Mouse (Mus musculus): ENCODE results near the gene Prlhr.

The Prlhr gene

DNA sequence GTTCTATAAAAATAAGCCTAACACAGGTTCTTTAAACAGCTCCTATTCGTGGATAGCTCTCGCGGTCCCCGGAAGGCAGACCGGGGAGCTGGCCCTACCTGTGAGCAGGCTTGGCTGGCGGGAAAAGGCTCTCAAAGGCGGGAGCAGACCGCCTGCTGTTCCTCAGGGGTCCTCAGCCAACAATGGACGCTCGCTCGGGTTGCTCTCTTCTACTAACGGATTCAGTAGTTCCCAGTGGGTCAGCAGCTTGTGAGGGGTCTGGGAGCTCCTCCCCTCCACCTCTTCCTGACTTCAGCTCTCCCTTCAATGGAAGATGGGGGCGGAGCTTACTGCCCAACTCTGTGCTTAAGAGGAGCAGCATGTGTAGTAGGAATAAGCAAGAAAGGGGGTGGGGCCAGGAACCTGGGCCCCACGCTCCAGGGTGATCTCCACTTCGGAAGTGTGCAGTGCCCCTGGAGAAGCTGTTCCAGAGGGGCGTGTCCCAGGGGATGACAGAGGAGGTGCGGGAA is at the start of gene Prlhr:
Gene Prlhr (minus strand): TSS at position 51 of the 509 bp plus-strand sequence.
- DNase-seq = no peak

DNA sequence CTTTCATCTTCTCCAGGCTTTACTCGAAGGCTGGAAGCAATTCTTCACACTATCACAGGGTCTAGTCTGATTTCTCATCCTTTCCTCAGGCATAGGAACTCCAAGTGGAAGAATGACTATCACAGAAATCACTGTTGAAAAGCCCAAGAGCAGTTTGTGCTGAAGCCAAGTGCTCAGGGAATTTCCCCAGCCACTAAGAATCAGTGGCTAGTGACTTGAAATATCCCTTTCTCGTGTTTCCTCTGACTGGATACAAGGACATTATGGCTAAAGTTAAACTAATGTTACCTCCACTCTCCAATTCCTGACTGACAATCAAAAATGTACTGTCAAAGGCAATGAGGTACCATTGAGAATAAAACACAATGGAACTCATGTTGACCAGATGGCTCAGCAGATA is 47.0 kb upstream of the Prlhr start:
- DNase-seq = no peak

DNA sequence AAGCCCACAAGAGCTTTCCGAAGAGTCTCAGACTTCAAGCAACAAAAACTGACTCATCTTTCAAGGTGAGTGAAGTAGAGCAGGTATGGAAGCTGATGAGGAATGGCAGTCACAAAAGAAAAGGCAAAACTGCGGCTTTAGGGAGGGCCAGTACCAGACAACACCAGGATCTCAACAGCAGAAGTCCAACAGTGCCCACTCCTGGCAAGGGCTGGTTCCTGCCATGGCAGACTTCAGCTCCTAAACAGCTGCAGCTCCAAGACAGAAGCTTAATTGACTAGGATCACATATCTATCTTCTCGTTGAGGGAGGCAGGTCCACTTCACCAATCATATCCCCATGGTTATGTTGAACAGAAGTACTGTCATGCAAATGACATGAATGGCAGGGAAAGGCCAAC is 45.3 kb upstream of the Prlhr start:
- DNase-seq = no peak

DNA sequence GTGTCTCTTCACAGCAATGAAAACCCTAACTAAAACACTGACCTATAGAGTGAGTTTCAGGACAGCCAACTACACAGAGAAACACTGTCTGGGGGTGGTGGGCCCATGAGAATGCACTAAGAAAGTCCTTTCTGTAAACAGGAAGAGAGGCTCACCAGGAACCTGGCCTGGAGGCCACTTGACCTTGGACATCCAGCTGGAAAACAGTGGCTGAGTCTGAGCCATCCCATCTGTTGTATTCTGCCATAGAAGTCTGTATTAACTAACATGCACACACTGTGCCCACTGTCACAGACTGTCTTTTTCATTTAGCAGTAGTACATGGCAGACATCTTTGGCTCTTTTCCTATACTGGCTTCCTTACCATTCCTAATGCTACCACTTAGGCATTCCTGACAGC is 32.1 kb upstream of the Prlhr start:
- no peak for DNase-seq

DNA sequence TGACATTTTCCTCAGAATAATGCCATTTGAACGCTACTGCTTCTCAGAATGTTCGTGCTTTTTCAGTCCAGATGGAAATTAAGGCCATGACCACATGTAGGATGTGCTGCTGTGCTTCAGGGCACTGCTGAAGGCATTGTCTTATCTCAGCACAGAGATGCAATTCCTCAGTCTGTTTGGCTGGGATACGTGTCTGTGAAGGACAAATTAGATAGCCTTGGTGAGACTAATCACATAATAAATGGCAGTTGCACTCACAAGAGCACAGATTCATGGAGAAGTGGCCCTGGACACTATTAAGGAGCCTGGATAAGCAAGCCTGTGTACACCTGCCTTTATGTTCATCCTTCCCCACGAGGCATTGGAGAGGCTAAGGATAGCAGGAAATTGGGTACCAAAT is 29.1 kb upstream of the Prlhr start:
- no peak for DNase-seq

DNA sequence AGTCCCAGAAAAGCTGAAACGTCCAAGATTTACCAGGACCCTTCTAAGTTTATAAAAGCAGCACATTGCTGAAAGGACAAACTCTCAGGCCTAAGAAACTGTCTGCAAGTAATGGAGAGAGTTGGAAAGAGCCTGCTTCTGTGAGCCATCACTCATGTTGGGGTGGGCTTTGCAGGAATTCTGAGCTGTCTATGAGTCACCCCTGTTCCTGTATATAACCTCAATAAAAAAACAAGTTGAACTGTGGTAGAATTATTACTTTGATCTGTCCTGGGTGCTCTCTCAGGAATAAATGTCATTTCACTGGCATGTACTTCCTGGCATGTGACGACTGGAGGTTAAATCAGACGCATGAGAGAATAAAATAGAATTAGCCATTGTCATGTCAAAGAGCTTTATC is 27.7 kb upstream of the Prlhr start:
- no peak for DNase-seq

DNA sequence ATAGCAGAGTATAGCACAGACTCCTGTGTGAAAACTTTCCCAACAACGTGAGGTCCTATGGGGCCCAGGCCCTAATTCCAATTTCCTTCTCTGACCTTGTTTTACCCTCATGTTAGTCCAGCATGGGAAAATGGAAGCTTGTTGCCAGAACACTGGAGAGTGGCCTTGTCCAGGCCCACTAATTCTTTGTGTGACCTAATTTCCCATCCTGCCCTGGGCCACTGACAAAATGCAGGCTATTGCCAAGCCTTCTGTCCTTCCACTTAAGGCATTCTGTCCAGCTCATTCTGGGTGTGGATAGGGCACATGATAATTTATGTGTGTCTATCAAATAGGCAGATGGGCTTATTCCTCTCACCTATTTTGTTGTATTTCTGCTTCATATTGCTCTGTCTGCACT is 21.5 kb upstream of the Prlhr start:
- DNase-seq = peak; percentile 15

DNA sequence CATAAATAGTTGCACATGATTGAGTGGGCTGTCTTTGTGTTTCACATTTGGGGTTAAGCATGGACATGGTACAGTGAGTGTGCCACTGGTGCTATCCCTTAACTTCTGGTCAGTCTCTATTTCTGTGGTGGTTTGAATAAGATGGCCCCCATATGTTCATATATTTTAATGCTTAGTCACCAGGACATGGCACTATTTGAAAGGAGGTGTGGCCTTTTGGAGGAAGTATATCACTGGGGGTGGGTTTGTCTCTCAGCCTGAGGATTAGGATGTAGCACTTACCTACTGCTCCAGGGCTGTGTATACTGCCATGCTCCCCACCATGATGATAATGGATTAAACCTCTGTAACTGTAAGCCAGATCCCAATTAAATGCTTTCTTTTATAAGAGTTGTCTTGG is 17.2 kb upstream of the Prlhr start:
- DNase-seq = no peak

DNA sequence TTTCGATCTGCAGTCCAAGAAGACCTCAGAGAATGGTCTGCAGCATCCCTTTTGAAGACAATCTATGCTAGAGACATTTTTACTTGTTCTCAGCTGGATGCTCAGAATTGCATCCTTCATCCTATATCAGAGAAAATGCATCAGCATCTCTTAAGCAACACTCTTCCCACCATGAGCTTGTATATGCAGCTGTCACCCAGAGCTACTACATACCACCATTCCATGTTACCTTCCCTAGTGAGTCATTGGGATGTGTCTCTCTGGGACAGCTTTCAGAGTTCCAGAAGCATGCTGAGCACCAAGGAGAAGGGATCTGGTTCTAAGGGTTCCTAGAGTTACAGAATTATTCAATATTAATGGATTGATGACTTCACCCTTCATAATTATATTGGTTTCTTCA is 10.8 kb upstream of the Prlhr start:
- no peak for DNase-seq

DNA sequence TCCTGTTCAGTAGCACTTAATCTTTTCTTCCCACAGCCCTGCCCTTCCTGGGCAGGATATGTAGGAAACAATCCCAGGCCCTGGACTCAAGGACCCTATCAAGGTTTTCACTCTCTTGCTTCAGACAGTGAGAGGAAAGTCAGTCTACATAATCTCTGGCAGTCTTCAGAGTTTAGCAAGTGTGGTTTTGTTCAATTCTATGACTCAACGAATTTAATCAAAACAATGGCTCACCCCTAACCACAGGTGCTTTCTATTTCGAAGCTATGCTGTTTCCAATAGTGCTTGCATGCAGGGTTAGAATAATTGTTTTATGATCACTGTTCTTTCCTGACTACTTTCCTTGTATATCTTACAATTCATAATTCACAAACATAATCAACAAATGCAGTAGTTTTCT is 9.7 kb upstream of the Prlhr start:
- DNase-seq = no peak

DNA sequence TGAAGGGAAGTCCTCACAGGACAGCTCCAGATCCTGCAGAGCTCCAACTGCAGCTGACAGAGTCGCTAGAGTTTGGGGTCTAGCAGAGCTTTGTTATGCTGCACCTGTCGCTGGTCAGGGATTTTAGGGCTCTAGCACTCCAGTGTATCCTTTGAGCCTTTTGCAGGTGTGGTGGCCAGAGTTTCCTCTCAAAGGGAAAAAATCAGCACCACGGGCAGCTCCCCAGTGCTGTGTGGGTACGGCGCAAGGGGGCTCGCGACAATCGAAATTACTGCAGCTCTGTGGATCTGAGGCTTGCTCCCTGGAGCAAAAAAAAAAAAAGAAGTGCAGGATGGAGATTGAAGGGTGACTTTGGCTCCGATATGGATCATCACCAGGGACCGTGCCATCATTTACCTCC is 742 bp upstream of the Prlhr start:
- DNase-seq = no peak

DNA sequence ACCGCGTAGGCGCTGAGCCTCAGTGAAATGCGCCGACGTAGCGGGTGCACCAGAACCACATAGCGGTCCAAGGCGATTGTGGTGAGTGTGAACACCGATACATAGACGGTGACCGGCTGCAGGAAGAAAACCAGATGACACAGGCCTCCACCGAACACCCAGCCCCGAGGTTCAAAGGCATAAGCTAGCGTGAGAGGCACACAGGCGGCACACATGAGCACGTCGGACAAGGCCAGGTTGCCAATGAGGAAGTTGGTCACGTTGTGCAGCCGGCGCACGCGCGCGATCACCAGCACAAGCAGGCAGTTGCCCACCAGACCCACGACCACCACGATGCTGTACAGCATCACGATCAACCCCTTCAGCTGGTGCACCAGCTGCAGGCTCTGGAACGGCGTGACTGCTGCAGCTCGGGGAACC is 506 bp downstream of the Prlhr start:
- no peak for DNase-seq

DNA sequence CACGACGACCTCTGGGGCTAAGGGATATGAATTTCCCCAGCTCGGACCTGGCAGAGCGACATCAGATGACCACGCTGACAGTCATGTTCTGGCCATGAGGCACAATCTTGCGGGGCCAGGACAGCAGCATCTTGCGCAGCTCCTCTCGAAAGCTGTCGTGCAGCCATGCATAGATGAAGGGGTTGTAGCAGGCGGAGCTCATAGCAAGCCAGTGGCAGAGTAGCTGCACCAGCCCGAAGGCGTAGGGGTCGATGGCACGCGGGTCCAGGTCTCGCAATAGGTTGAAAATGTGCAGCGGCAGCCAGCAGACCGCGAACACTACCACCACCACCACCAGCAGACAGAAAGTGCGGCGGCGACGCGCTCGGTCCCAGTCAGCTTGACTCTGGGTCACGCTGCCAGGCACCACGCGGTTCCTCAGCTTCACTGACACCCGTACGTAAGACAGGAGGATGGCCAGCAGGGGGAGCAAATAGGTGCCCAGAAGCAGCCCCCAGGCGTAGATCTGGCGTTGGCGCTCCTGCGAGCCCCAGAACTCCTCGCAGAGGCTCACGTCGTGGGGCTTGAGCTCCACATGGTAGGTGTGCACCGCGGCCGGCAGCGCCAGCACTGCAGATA is 1.0 kb downstream of the Prlhr start:
- DNase-seq = peak; percentile 36

DNA sequence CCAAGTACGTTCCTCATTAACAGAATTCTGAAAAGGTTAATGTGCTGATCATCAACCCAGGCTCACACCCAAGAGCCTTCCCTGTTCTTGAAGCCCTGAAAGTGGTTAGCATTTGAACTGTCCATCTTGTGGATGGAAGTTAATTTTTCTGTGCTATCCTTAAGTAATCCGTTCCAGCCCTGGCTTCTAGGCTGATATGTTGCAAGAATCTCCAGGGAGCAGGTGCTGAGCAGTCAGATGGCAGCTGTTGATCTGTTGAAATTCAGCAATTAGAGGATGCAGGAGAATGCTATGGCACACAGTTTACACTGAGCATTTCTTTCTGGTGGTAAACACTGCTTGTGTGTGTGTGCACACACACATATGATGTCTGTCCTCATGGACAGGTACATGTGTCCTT is 2.4 kb downstream of the Prlhr start:
- DNase-seq = no peak

DNA sequence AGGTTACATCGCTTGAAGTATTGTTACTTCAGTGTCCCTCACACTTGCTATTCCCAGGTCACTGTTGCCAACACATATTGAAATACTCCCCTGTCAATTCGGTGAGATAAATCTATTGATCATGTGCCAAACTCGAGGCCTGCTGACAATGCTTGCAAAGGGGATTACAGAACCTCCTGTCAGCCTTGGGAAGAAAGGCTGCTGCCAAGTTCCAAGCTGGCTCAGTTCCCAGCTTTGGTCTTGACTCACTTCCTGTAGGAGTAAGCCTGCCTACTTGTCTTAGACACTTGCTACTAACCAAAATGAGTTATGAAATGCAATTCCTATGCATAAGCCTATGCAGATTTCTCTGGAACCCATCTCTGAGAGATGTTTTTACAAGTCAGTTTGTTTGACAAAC is 4.2 kb downstream of the Prlhr start:
- peak; percentile 38 for DNase-seq

DNA sequence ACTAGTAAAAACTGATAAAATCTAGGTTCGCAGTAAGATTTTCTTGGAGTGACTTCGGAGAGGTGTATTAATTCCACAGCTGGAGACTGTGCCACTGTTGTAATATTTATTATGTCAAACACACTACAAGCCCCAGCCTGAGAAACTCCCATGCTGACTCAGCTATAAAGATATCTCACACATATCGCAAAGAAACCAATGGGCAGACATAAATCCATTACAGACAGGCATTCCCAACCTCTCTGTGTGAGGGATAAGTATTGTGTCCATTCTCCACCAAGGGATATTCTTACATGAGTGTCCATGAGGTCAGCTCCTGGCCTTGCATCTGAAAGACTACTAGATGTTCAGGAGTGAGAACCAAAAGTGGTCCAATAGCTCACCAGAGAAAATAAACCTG is 4.7 kb downstream of the Prlhr start:
- DNase-seq = no peak

DNA sequence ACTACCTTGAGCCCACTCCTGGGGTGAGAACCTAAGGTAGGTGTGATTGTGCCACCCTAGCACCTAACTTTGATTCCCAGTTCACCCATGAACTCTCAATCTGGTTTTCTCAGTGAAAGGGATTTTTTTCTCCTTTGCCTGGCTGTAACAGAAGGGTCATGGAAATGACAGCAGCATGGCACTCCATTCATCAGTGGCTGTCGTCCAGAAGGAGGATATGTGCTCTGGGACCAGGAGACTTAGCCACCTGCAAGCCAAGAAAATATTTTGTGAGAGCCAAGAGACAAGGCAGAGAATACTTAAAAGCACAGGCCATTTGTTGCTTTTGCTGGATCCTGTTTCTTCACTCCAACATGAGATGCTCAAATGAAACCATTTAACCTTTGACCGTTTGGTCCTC is 6.6 kb downstream of the Prlhr start:
- no peak for DNase-seq

DNA sequence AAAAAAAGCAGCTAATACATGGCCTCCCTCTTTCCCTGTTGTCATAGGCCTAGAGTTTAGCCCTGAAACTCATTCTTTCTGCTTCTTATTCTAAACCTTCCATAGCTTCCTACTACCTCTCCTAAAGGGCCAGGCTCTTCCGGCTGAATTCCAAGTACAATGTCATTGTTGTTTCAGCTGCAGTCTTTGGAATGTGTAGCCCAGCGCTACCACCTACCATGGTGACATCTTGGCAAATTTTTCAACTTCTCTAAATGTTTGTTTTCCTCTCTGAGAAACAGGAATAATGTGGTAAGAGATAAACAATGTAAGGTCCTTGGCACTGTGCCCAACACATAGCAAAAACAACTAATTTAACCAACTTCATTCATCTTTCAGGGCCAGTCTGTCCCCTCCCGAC is 8.4 kb downstream of the Prlhr start:
- DNase-seq = no peak

DNA sequence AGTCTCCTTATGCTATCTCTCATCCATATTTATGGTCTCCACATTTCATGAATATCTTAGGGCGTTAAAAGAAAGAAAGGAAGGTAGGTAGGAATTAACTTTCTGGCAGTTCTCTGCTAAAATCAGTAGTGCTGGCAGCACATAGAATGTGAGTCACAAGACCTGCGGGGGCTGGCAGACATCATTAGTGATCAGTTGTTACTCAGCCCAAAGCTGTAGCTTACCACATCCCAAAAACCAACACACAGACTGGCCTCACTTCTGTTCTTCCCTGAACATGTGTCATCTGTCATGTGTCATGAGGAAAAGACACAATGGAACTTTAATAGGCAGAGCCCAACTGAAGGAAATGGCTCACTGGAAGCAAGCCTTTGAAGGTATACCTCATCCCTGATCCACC is 9.0 kb downstream of the Prlhr start:
- DNase-seq = no peak

DNA sequence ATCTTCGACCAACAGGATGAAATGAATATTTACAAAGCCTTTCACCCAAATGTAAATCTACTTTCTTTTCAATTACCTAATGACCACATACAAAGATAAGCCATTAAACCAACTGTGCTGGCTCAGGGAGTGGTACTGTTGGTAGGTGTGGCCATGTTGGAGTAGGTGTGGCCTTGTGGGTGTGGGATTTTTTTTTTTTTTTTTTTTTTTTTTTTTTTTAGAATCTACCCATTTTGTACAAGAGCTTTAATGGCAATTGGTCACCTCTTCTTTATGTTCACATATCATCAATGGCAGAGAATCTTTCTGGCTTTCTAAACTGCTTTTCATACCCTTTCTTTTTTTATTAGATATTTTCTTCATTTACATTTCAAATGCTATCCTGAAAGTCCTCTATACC is 12.3 kb downstream of the Prlhr start:
- no peak for DNase-seq

DNA sequence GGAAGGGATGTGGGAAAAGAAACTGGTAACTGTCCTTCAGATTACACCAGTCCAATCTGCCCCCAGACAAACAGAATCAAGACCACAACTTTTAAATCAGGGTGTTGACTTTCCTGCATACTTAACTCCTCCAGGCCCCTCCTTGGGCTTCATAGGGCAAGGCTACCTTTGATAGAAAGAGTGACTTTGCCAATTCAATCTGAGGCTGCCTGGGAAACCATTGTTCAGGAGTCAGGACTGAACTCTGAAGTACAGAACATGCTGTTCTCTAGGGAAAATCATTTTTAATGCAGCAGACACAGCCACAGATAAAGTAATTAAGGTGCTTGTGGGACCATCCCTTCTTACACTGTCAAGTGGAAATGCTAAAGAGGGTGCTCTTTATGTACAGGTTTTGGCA is 27.6 kb downstream of the Prlhr start:
- no peak for DNase-seq

DNA sequence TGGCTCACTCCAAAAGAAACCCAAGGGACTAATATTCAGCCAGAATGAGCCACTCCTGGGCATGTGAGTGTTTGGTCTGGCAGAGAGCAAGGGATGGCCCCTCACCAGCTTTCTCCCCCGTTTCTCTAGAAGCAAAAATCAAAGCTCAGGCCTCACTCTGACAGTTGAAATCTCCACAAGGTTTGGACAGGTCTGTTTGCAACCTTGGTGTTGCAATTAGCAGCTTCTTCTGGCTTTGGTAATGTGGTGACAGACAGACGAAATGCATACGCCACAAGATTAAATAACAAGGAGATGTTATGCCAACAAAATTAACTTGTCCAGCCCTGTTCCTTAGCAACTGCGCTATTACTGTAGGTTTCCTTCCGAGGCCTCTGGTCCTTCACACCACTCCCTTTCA is 28.0 kb downstream of the Prlhr start:
- no peak for DNase-seq

DNA sequence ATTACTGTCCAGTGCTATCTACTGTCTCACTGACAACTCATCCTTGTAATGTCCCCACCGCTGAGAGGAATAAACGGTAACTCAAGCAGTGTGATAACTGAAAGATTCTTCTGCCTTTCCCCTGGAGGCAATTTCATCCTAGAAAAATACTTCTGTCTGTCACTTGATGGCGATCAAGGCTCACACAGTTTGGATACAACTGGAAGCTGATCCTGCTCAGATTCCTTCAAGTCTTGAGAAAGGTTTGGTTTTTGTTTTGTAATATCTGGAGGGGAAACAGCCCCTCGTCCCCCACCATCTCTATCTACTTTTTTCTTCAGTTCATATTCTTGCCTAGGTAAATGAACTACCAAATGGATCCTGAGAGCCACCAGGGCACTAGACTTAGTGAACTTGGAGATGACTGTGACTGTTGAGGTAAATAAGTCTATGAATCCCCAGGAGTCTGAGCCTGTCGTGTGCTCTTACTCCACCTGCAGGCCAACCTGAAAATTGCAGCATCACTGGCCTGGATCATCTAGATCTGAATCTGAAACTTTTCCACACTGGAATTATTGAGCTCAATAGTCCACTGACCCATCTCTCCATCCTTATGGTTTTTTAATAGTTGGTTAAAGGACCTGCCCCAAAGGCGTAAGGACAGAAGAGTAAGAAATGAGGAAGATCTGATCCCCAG is 30.4 kb downstream of the Prlhr start:
- DNase-seq = no peak

DNA sequence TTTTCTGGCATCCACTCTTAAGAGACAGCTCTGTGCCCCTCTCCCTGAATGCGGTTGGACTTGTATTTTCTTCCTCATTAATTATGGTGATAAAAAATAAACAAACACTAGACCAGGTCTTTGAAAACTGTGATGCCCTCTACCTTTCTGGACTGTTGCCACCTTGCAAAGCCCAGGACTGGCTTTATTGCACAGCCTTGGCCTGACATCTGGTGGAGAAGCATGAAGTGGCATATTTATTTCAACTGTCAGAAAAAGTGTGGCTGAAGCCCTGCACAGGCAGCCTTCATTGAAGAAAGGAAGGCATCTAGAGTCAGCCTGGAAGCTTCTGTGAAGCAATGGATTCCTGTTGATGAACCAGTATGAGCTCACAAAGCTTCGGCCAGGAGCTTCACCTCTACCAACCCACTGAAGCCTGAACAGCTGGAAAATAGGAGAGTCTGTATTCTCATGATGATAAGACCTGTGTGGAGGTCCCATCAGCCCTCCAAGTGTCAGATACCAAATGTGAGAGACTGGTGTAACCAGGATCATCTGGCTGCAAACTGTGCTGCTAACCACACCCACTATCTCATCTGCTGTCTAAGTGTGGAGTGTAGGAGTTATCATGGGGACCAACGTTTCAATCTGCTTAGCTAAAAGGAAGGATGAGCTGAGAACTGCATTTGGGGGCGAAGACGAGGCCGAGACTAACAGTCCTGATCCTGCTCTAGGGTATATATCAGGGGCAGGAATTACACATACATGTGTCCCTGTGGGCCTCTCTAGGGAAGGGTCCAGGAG is 35.6 kb downstream of the Prlhr start:
- DNase-seq = no peak
